Mouse (Mus musculus) CH12.LX (cell line): ENCODE measurements around the gene Grm8. TPM values are rescaled to one million over a fixed set of nuclear protein-coding genes. Genes with fewer than 3 reads are reported as not detected.

ENCODE experiments used
- DNase-seq: peaks from one replicate; pipeline ENCODE4 v3.0.0-alpha.2; 2013; ENCODE audit errors: extremely low read depth
- H3K27ac ChIP-seq: 2 replicates; pipeline ENCODE4 v1.5.1; 2012; ENCODE audit warnings: low read depth, mild to moderate bottlenecking, control low read depth, moderate library complexity; ENCODE audit not compliant: insufficient read depth
- H3K27me3 ChIP-seq: replicated peaks from 2 replicates; pipeline ENCODE3; 2012; ENCODE audit warnings: inconsistent platforms
- H3K36me3 ChIP-seq, 2 experiments: replicated peaks in 1 of 2; 2 replicates each; pipeline versions ENCODE3 to v1.6.1; 2012; ENCODE audit warnings: inconsistent platforms in 1 of 2, low read length in 1 of 2, mild to moderate bottlenecking in 1 of 2, mixed read lengths in 1 of 2, moderate library complexity in 1 of 2; ENCODE audit not compliant: control insufficient read depth in 1 of 2, insufficient read depth in 1 of 2
- H3K4me1 ChIP-seq, 2 experiments: 2 replicates each; pipeline ENCODE4 v1.6.1; 2012; ENCODE audit warnings: inconsistent platforms in 1 of 2, moderate library complexity in 1 of 2; ENCODE audit not compliant: insufficient read depth in 2 of 2, control insufficient read depth in 1 of 2
- H3K4me2 ChIP-seq: 2 replicates; pipeline ENCODE4 v1.6.1; 2012; ENCODE audit warnings: low read depth, mild to moderate bottlenecking, control low read depth; ENCODE audit not compliant: poor library complexity, insufficient read depth, severe bottlenecking
- H3K4me3 ChIP-seq, 3 experiments: fragments of 150-350 bp in 1 of 3; sonication (generic) in 1 of 3; replicated peaks in 1 of 3; 2 replicates each; pipeline versions ENCODE3 to v1.5.1; 2011 to 2012; ENCODE audit warnings: low read depth in 2 of 3, low read length in 2 of 3, mild to moderate bottlenecking in 2 of 3, moderate library complexity in 2 of 3, control low read depth in 1 of 3, improper control_type of control experiment in 1 of 3, inconsistent platforms in 1 of 3, mixed read lengths in 1 of 3; ENCODE audit not compliant: poor library complexity in 1 of 3
- H3K79me2 ChIP-seq: replicated peaks from 2 replicates; pipeline ENCODE4 v1.6.1; 2012; ENCODE audit warnings: mild to moderate bottlenecking, moderate library complexity; ENCODE audit not compliant: control insufficient read depth, poor library complexity, insufficient read depth, severe bottlenecking; ENCODE audit errors: extremely low read depth
- H3K9ac ChIP-seq: 2 replicates; pipeline ENCODE4 v1.6.1; 2012; ENCODE audit warnings: low read depth, mild to moderate bottlenecking, control low read depth, moderate library complexity; ENCODE audit not compliant: insufficient read depth
- H3K9me3 ChIP-seq: replicated peaks from 2 replicates; pipeline ENCODE3; 2012; ENCODE audit warnings: low read length, inconsistent platforms, mixed read lengths
- BHLHE40 ChIP-seq: IDR thresholded peaks from 2 replicates; pipeline ENCODE4 v1.6.1; 2011; ENCODE audit warnings: mild to moderate bottlenecking, low read depth, low read length, improper control_type of control experiment
- CHD2 ChIP-seq: IDR thresholded peaks from 2 replicates; pipeline ENCODE4 v1.6.1; 2011; ENCODE audit warnings: low read length, improper control_type of control experiment
- CTCF ChIP-seq, 2 experiments: IDR thresholded peaks in 1 of 2; conservative IDR thresholded peaks in 1 of 2; 2 replicates each; pipeline ENCODE4 v1.5.1; 2011 to 2012; ENCODE audit warnings: low read depth in 2 of 2, low read length in 2 of 2, improper control_type of control experiment in 1 of 2, inconsistent platforms in 1 of 2, mild to moderate bottlenecking in 1 of 2, moderate library complexity in 1 of 2
- E2F4 ChIP-seq: IDR thresholded peaks from 2 replicates; pipeline ENCODE4 v1.6.1; 2011; ENCODE audit warnings: low read depth, low read length, improper control_type of control experiment; ENCODE audit not compliant: insufficient replicate concordance
- ELF1 ChIP-seq: IDR thresholded peaks from 2 replicates; pipeline ENCODE4 v1.6.1; 2014; ENCODE audit warnings: low read depth, mild to moderate bottlenecking, inconsistent platforms, low read length, improper control_type of control experiment
- EP300 ChIP-seq: IDR thresholded peaks from 2 replicates; pipeline ENCODE4 v1.6.1; 2011; ENCODE audit warnings: low read length, improper control_type of control experiment
- HCFC1 ChIP-seq: IDR thresholded peaks from 2 replicates; pipeline ENCODE4 v1.6.1; 2012; ENCODE audit warnings: low read depth, mild to moderate bottlenecking, inconsistent platforms, low read length, improper control_type of control experiment
- IRF4 ChIP-seq: IDR thresholded peaks from 2 replicates; pipeline ENCODE4 v1.6.1; 2014; ENCODE audit warnings: low read depth, mild to moderate bottlenecking, inconsistent platforms, low read length, improper control_type of control experiment
- JUND ChIP-seq: conservative IDR thresholded peaks from 2 replicates; pipeline ENCODE4 v1.6.1; 2011; ENCODE audit warnings: low read depth, low read length, improper control_type of control experiment
- KAT2A ChIP-seq: IDR thresholded peaks from 2 replicates; pipeline ENCODE4 v1.6.1; 2012; ENCODE audit warnings: low read length, improper control_type of control experiment, inconsistent platforms; ENCODE audit not compliant: insufficient replicate concordance
- MAX ChIP-seq: IDR thresholded peaks from 2 replicates; pipeline ENCODE4 v1.6.1; 2011; ENCODE audit warnings: low read length, improper control_type of control experiment
- MXI1 ChIP-seq: IDR thresholded peaks from 2 replicates; pipeline ENCODE4 v1.6.1; 2011; ENCODE audit warnings: mild to moderate bottlenecking, low read depth, low read length, improper control_type of control experiment
- MYC ChIP-seq: IDR thresholded peaks from 2 replicates; pipeline ENCODE4 v1.6.1; 2011; ENCODE audit warnings: low read depth, mild to moderate bottlenecking, improper control_type of control experiment, low read length
- NELFE ChIP-seq: IDR thresholded peaks from 2 replicates; pipeline ENCODE4 v1.6.1; 2011; ENCODE audit warnings: low read depth, low read length, improper control_type of control experiment
- POLR2A ChIP-seq: IDR thresholded peaks from 2 replicates; pipeline ENCODE4 v1.6.1; 2011; ENCODE audit warnings: low read depth, mild to moderate bottlenecking, improper control_type of control experiment, low read length
- POLR2AphosphoS2 ChIP-seq: IDR thresholded peaks from 2 replicates; pipeline ENCODE4 v1.6.1; 2011; ENCODE audit warnings: low read depth, low read length, improper control_type of control experiment
- RCOR1 ChIP-seq: conservative IDR thresholded peaks from 2 replicates; pipeline ENCODE4 v1.6.1; 2012; ENCODE audit warnings: low read depth, mild to moderate bottlenecking, inconsistent platforms, low read length, improper control_type of control experiment
- SIN3A ChIP-seq: IDR thresholded peaks from 2 replicates; pipeline ENCODE4 v1.6.1; 2012; ENCODE audit warnings: low read length, improper control_type of control experiment, inconsistent platforms
- SMC3 ChIP-seq: IDR thresholded peaks from 2 replicates; pipeline ENCODE4 v1.6.1; 2011; ENCODE audit warnings: low read depth, low read length, improper control_type of control experiment
- TBP ChIP-seq: conservative IDR thresholded peaks from 2 replicates; pipeline ENCODE4 v1.6.1; 2011; ENCODE audit warnings: low read depth, low read length, improper control_type of control experiment
- TCF12 ChIP-seq: IDR thresholded peaks from 2 replicates; pipeline ENCODE4 v1.6.1; 2014; ENCODE audit warnings: low read depth, mild to moderate bottlenecking, inconsistent platforms, low read length, improper control_type of control experiment
- UBTF ChIP-seq: IDR thresholded peaks from 2 replicates; pipeline ENCODE4 v1.6.1; 2012; ENCODE audit warnings: low read depth, mild to moderate bottlenecking, inconsistent platforms, low read length, improper control_type of control experiment, moderate library complexity
- USF1 ChIP-seq: IDR thresholded peaks from 2 replicates; pipeline ENCODE4 v1.6.1; 2014; ENCODE audit warnings: low read depth, mild to moderate bottlenecking, inconsistent platforms, low read length, improper control_type of control experiment
- ZNF384 ChIP-seq: IDR thresholded peaks from 2 replicates; pipeline ENCODE4 v1.6.1; 2012; ENCODE audit warnings: low read depth, low read length, improper control_type of control experiment, inconsistent platforms
- dilution Hi-C: fragments of 300-500 bp; cut with MboI; formaldehyde crosslinking; loops from 2 replicates; pipeline ENCODE4 v1.14.3; 2020; ENCODE audit warnings: low sequenced_read_pairs; ENCODE audit not compliant: extremely low pct_unique_long_range_greater_than_20kb, extremely low pct_ligation_motif_present
- in situ Hi-C: fragments of 300-500 bp; cut with MboI; formaldehyde crosslinking; loops from 3 replicates; pipeline ENCODE4 v1.14.3; 2019; ENCODE audit warnings: low sequenced_read_pairs, low pct_ligation_motif_present, low pct_unique_long_range_greater_than_20kb, mixed read lengths
- polyA plus RNA-seq: library from polyadenylated mRNA; unstranded; fragments of >175 nt; gene quantifications from 2 replicates; pipeline ENCODE4 v1.2.1, GENCODE M21; 2012; ENCODE audit warnings: low read depth; ENCODE audit not compliant: insufficient read length
- total RNA-seq, 2 experiments: library from RNA; depleted of rRNA; stranded (reverse); fragments of 300-350 nt in 1 of 2; fragments of >200 nt in 1 of 2; gene quantifications; 2 replicates each; pipeline ENCODE4 v1.2.3; 2012 to 2014

Gene Grm8
- total and polyA plus RNA-seq, 3 experiments: 0.08 to 0.72 (median 0.21) TPM

- Histone ChIP-seq H3K79me2 (no peaks in the 10 kb centered on the region), H3K27me3 (no peaks in the 10 kb centered on the region), H3K4me3 (no peak overlapping the region), H3K4me2 (no peak overlapping the region), H3K27ac (no peak overlapping the region), H3K4me1 (no peaks in the 10 kb centered on the region), H3K36me3 (no peaks in the 10 kb centered on the region), H3K9me3 (no peaks in the 10 kb centered on the region), H3K9ac (no peak overlapping the region)
- DNase-seq: no peak
- in situ Hi-C loops (no loop called here), dilution Hi-C loops (no loop called here)
- no peak for TF ChIP-seq TCF12
- no peak for TF ChIP-seq POLR2A
- TF ChIP-seq E2F4: no peak
- no peak for TF ChIP-seq HCFC1
- no peak for TF ChIP-seq BHLHE40
- no peak for TF ChIP-seq MAX
- no peak for TF ChIP-seq TBP
- TF ChIP-seq RCOR1: no peak
Observed at GRCm38 (mm10) chr6:27348272-27348671, 786.7 kb downstream of the Grm8 start.

- in situ Hi-C loops (no loop called here), dilution Hi-C loops (no loop called here)
- H3K4me2 ChIP-seq: no peak overlapping the region
- TF ChIP-seq ZNF384 (no peak), MAX (no peak), KAT2A (no peak), EP300 (no peak), TCF12 (no peak), SIN3A (no peak), MYC (no peak), JUND (no peak), CTCF (conservative IDR thresholded peaks at IDR 0.05 in 1 of 2, IDR thresholded peaks at IDR 0.05 in 1 of 2; ENCODE audit: low read depth in 2 of 2, low read length in 2 of 2) (no peak), CHD2 (no peak), UBTF (no peak), MXI1 (no peak), NELFE (no peak), ELF1 (no peak), SMC3 (no peak), POLR2AphosphoS2 (no peak), IRF4 (no peak), USF1 (no peak)
- no peaks in the 10 kb centered on the region for H3K4me1 ChIP-seq
- no peaks in the 10 kb centered on the region for H3K9me3 ChIP-seq
- H3K9ac ChIP-seq: no peak overlapping the region
- H3K27ac ChIP-seq: no peak overlapping the region
- no peak overlapping the region for H3K4me3 ChIP-seq
- no peaks in the 10 kb centered on the region for H3K36me3 ChIP-seq
- no peaks in the 10 kb centered on the region for H3K79me2 ChIP-seq
- H3K27me3 ChIP-seq: no peaks in the 10 kb centered on the region
- DNase-seq: no peak
Observed at GRCm38 (mm10) chr6:27346311-27346710, 788.7 kb downstream of the Grm8 start.
